Mouse (Mus musculus): Measurements from ENCODE around the gene Ttc3. TPM values are rescaled to one million over a fixed set of nuclear protein-coding genes. Genes with fewer than 3 reads are reported as not detected.
"Not testable (repeated sequence)": the region's sequence is repeated elsewhere in the genome, so short reads cannot be mapped to it uniquely, and the experiment has no call there.

Ttc3 gene
- polyA plus RNA-seq, 1 experiment from 2014 or later = 151 TPM

DNA sequence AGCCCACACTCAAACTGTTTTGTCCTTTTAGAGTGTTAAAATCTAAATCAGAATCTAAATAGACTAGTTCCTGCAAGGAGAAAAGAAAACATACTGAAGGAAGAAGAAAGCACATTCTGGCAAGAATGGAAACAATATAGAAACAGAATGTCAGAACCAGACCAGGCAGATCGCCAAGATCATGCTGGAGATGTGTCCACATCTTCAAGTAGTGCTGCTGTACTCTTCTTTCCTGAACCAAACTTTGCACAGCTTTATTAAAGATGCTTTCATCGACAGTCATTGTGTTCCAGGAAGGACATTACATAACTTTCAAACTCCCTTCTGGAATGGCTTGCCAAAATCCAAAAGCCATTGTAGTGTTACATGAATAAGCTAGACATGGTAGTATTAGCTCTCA lies 66.4 kb downstream of the Ttc3 start:
- H3K4me1 ChIP-seq (replicated peaks) = peaks cover 5% of the 10 kb centered on the region; the same call in 1 of the 2 replicates
- no peak overlapping the region for H3K27ac ChIP-seq
- no peaks in the 10 kb centered on the region for H3K27me3 ChIP-seq
- H3K36me3 ChIP-seq = peaks cover 76% of the 10 kb centered on the region
- no peak overlapping the region for H3K4me2 ChIP-seq
- ATAC-seq (replicated peaks; ENCODE audit: insufficient number of reproducible peaks, insufficient read depth, low FRiP score, low read depth) = no peak
- WGBS = 84% methylated on average over 2 of the region's 2 CpGs
- no peak overlapping the region for H3K9ac ChIP-seq
- no peak overlapping the region for H3K4me3 ChIP-seq
- H3K9me3 ChIP-seq (replicated peaks) = no peaks in the 10 kb centered on the region

DNA sequence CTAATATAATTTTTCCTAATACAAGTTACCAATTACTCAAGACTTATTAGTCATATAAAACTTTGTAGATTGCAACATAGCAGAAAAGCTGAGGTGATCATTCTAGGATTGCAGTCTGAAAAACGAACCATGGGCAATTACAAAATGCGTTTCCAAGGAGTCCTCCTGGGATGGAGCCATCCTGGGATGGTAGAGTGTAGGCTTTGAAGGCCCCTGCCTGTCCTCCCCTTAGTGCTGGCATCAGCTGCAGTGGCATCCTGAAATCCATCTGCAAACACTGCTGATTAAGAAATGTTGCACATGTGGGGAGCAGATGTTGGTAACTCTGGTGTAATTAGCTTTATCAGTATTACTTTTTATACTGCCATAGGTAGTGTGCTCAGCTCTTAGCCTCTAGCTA lies 70.9 kb downstream of the Ttc3 start:
- Histone ChIP-seq H3K27me3 (no peaks in the 10 kb centered on the region), H3K4me3 (no peak overlapping the region), H3K9ac (no peak overlapping the region), H3K9me3 (replicated peaks) (no peaks in the 10 kb centered on the region), H3K4me2 (no peak overlapping the region), H3K36me3 (peaks cover 78% of the 10 kb centered on the region), H3K4me1 (replicated peaks) (0 out of 2 replicates have a peak, but pooled peaks cover 2% of the 10 kb centered on the region), H3K27ac (no peak overlapping the region)
- no peak for ATAC-seq (replicated peaks; ENCODE audit: insufficient number of reproducible peaks, insufficient read depth, low FRiP score, low read depth)
- 88% methylated on average over 2 of the region's 2 CpGs for WGBS

DNA sequence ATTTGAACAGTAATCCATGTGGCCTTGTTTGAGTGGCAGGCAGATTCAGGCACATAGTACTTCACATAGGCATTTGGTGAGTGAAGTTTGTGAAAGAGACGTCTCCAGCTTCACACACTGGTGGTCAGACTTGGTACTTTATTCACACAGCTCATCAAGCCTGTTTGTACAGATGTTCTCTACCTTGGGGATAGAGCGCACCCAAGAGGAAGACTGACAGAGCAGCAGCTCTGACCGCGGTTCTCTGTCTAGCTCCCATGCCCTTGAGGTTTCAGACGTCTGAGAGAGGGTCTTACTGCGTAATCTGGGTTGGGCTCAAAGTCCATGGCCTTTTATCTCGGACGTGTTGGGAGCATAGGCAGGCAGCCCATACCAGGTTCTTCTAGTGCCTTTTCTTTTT lies 78.7 kb downstream of the Ttc3 start:
- H3K36me3 ChIP-seq = peaks cover 82% of the 10 kb centered on the region
- H3K4me3 ChIP-seq = no peak overlapping the region
- H3K9me3 ChIP-seq (replicated peaks) = no peaks in the 10 kb centered on the region
- whole genome bisulfite sequencing = 72% methylated on average over 8 of the region's 8 CpGs
- no peaks in the 10 kb centered on the region for H3K27me3 ChIP-seq
- no peak for ATAC-seq (replicated peaks; ENCODE audit: insufficient number of reproducible peaks, insufficient read depth, low FRiP score, low read depth)
- no peak overlapping the region for H3K4me2 ChIP-seq
- no peak overlapping the region for H3K9ac ChIP-seq
- H3K4me1 ChIP-seq (replicated peaks) = no peaks in the 10 kb centered on the region
- no peak overlapping the region for H3K27ac ChIP-seq

DNA sequence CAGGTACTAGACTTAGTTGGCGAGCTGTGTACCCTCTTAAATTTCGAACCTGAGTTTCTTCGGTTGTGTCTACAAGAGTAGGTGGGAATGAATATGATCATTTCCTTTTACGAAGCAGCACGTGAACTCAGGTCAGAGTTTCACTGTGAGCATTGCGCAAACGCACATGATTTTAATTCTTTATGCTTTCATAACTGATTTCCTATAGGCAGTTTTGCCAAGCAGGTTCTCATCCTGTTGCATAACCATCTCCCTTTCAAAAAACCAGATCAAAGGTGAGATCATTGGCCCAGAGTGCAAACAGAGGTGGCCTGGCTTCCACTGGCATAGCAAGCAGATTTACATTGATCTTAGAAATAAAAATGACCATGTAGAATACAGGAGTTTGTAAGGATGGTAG lies 79.2 kb downstream of the Ttc3 start:
- no peak overlapping the region for H3K9ac ChIP-seq
- 93% methylated on average over 7 of the region's 7 CpGs for WGBS
- H3K27ac ChIP-seq = no peak overlapping the region
- H3K36me3 ChIP-seq = peaks cover 84% of the 10 kb centered on the region
- no peak for ATAC-seq (replicated peaks; ENCODE audit: insufficient number of reproducible peaks, insufficient read depth, low FRiP score, low read depth)
- H3K4me2 ChIP-seq = no peak overlapping the region
- H3K4me3 ChIP-seq = no peak overlapping the region
- no peaks in the 10 kb centered on the region for H3K27me3 ChIP-seq
- H3K4me1 ChIP-seq (replicated peaks) = no peaks in the 10 kb centered on the region
- no peaks in the 10 kb centered on the region for H3K9me3 ChIP-seq (replicated peaks)

DNA sequence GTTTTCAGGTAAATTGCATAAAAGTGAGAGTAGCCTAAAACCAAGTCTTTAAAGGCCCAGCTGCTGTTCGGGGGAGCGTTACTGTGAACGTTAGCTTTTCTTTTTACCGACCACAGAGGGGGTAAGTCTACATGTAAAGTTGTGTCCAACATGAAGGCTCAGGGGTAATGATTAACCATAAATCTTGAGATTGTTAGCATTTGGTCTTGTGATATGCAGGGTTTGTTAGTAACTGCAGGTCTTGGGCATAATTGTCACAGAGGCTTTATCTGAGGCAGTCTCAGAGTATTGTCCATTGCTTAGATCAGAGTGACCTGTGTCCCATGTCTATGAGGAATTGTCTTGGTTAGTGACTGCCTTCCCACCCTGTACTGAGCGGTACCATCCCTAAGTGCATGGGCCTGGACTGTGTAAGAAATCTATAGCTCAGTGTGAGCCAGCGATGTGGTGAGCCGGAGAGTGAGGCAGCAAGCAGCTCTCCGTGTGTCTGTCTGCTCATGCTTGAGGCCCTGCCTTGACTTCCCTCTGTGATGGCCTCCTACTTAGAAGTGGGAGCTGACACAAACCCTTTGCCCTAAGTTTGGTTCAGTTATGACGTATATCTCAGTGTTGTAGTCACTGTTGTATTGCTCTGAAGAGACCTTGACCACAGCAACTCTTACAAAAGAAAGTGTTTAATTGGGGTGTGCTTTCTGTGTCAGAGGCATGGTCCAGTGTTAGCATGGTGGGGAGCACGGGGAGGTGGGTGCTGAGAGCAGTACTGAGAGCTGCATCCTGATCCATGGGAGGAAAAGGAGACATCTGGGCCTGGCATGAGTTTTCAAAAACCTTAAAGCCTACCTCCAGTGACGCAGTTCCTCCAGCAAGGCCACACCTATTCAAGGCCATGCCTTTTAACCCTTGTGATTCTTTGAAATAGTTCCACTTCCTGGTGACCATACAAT lies 81.4 kb downstream of the Ttc3 start:
- no peaks in the 10 kb centered on the region for H3K27me3 ChIP-seq
- no peak for ATAC-seq (replicated peaks; ENCODE audit: insufficient number of reproducible peaks, insufficient read depth, low FRiP score, low read depth)
- no peak overlapping the region for H3K27ac ChIP-seq
- WGBS = 86% methylated on average over 11 of the region's 11 CpGs
- H3K4me3 ChIP-seq = no peak overlapping the region
- no peaks in the 10 kb centered on the region for H3K4me1 ChIP-seq (replicated peaks)
- no peak overlapping the region for H3K4me2 ChIP-seq
- H3K36me3 ChIP-seq = peaks cover 89% of the 10 kb centered on the region
- H3K9ac ChIP-seq = no peak overlapping the region
- no peaks in the 10 kb centered on the region for H3K9me3 ChIP-seq (replicated peaks)

DNA sequence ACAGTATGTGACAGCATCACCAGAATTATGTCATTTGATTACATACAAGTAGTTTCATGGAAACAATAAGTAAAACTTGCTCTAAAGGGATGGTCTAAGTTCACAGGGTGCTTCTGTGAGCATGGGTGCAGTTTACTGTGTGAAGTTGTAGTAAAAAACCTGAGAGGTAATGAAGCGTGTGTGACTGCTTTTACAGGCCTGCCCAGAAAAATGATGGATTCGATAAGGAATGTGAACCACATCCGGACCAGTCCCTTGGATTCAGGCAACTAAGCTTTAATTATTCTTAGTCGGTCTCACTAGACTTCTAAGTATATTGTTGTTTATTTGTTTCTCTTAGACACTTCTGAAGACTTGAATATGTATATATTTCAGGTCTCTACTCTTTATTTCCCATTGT lies 82.3 kb downstream of the Ttc3 start:
- Histone ChIP-seq H3K4me1 (replicated peaks) (no peaks in the 10 kb centered on the region), H3K9me3 (replicated peaks) (no peaks in the 10 kb centered on the region), H3K9ac (no peak overlapping the region), H3K27ac (no peak overlapping the region), H3K4me3 (no peak overlapping the region), H3K4me2 (no peak overlapping the region), H3K27me3 (no peaks in the 10 kb centered on the region), H3K36me3 (peaks cover 90% of the 10 kb centered on the region)
- 76% methylated on average over 4 of the region's 4 CpGs for WGBS
- ATAC-seq (replicated peaks; ENCODE audit: insufficient number of reproducible peaks, insufficient read depth, low FRiP score, low read depth) = no peak

DNA sequence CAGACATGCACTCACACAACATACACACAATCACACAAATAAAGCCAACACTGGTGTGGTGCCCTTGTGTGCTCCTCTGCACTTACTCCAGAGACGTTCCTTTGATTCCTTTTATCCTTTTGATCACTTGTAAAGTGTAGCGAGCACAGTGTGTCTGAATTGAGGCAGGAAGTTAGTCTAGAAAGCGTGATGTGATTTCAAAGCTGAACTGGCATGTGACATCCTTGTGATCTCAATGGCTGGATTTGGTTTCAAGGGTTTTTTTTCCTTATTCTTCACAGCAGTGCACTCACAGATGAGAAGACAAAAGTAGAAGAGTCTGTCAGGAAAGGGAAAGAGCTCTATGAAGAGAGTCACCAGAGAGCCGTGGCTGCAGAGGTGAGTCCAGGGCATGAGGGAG lies 83.7 kb downstream of the Ttc3 start:
- WGBS = 76% methylated on average over 4 of the region's 4 CpGs
- peaks cover 92% of the 10 kb centered on the region for H3K36me3 ChIP-seq
- no peak overlapping the region for H3K9ac ChIP-seq
- H3K4me1 ChIP-seq (replicated peaks) = no peaks in the 10 kb centered on the region
- no peaks in the 10 kb centered on the region for H3K27me3 ChIP-seq
- no peak overlapping the region for H3K4me2 ChIP-seq
- H3K4me3 ChIP-seq = no peak overlapping the region
- H3K27ac ChIP-seq = no peak overlapping the region
- no peak for ATAC-seq (replicated peaks; ENCODE audit: insufficient number of reproducible peaks, insufficient read depth, low FRiP score, low read depth)
- H3K9me3 ChIP-seq (replicated peaks) = no peaks in the 10 kb centered on the region

DNA sequence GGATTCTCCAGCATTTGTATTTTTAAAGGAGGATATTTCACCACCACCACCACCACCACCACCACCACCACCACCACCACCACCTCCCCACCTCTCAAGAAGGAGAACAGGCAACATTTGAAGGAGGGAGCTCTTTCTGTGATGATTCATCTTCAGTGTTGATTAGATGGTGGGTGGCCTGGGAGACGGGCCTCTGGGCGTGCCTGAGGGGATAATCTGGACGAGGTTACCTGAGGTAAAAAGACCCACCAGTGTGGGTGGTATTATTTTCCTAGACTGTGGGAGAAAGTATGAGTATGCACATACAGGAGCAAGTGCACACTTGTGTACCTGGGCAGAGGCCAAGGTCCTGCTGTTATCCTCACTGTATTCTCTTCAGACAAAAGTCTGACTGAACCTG lies 93.6 kb downstream of the Ttc3 start:
- no peaks in the 10 kb centered on the region for H3K9me3 ChIP-seq (replicated peaks)
- WGBS = 83% methylated on average over 3 of the region's 3 CpGs
- peaks cover 93% of the 10 kb centered on the region for H3K36me3 ChIP-seq
- no peak overlapping the region for H3K4me3 ChIP-seq
- ATAC-seq (replicated peaks; ENCODE audit: insufficient number of reproducible peaks, insufficient read depth, low FRiP score, low read depth) = no peak
- no peak overlapping the region for H3K4me2 ChIP-seq
- no peaks in the 10 kb centered on the region for H3K27me3 ChIP-seq
- no peak overlapping the region for H3K27ac ChIP-seq
- H3K9ac ChIP-seq = no peak overlapping the region
- H3K4me1 ChIP-seq (replicated peaks) = no peaks in the 10 kb centered on the region

DNA sequence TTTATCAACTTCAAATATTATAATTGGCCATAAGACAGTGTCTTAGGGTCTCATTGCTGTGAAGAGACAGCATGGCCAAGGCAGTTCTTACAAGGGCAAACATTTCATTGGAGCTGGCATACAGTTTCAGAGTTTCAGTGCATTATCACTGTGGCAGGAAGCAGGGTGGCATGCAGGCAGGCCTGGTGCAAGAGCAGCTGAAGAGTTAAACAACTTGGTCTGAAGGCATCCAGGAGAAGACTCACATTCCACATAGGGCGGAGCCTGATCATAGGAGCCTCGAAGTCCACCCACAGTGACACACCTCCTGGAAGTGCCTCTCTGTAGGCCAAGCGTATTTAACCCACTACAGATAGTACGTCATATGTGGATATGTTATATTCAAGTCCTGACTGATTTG lies 95.5 kb downstream of the Ttc3 start:
- WGBS = 78% methylated on average over 4 of the region's 4 CpGs
- no peak overlapping the region for H3K9ac ChIP-seq
- no peak overlapping the region for H3K27ac ChIP-seq
- no peaks in the 10 kb centered on the region for H3K4me1 ChIP-seq (replicated peaks)
- no peaks in the 10 kb centered on the region for H3K9me3 ChIP-seq (replicated peaks)
- H3K4me3 ChIP-seq = no peak overlapping the region
- H3K27me3 ChIP-seq = no peaks in the 10 kb centered on the region
- H3K36me3 ChIP-seq = peaks cover 91% of the 10 kb centered on the region
- no peak overlapping the region for H3K4me2 ChIP-seq
- no peak for ATAC-seq (replicated peaks; ENCODE audit: insufficient number of reproducible peaks, insufficient read depth, low FRiP score, low read depth)

DNA sequence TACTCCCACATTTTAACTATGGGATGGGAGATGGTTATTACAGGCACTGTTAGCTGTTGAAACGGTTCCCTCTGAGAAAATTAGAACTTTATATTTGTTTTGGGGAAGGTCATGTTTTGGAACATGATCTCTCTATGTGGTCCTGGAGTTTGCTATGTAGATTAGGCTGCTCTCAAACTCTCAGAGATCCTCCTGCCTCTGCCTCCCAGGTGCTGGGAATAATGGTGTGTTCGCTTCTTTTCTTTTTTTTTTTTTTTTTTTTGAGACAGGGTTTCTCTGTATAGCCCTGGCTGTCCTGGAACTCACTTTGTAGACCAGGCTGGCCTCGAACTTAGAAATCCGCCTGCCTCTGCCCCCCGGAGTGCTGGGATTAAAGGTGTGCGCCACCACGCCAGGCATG lies 95.9 kb downstream of the Ttc3 start:
- H3K27ac ChIP-seq; H3K4me3 ChIP-seq; H3K4me2 ChIP-seq; H3K9ac ChIP-seq; H3K9me3 ChIP-seq (replicated peaks); H3K27me3 ChIP-seq; ATAC-seq (replicated peaks; ENCODE audit: insufficient number of reproducible peaks, insufficient read depth, low FRiP score, low read depth); H3K4me1 ChIP-seq (replicated peaks): not testable (repeated sequence)
- 97% methylated on average over 7 of the region's 7 CpGs for whole genome bisulfite sequencing
- H3K36me3 ChIP-seq = peaks cover 89% of the 10 kb centered on the region

DNA sequence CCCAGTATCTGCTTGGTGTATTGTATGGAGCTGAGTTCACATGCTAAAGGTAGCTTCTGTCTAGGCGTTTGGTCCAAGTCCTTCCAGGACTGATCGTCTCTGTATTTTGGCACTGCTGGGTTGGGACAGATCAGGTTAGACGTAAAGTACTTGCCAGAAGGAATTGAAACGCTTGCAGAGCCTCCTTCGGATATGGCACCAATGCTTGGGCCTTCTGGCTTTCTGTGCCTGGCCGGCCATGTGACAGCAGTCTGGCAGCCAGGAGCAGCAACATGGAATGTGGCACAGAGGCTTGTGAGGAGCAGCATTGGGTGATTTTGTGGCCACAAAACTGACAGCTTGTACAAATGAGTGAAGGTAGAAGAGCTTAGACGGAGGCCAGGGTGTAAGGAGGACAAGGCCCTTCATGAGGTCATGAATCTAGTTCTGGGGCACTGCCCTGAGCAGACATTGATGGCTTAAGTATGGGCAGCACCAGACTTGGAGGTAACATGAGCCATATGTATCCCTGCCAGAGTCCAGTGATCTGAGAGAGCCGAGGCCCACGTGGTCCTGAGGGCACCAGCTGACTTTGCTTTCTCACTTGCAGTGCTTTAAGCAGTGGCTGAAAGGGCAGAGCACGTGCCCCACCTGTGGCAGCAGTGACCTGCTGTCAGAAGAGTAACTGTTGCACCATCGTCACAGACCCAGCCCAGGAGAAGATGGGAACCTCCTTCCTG lies 97.1 kb downstream of the Ttc3 start:
- peak; percentile 35; the same call in 1 of the 2 replicates for ATAC-seq (replicated peaks; ENCODE audit: insufficient number of reproducible peaks, insufficient read depth, low FRiP score, low read depth)
- Histone ChIP-seq H3K9me3 (replicated peaks) (no peaks in the 10 kb centered on the region), H3K27me3 (no peaks in the 10 kb centered on the region), H3K9ac (no peak overlapping the region), H3K4me1 (replicated peaks) (peaks cover 8% of the 10 kb centered on the region), H3K27ac (no peak overlapping the region), H3K4me2 (no peak overlapping the region), H3K36me3 (peaks cover 77% of the 10 kb centered on the region), H3K4me3 (no peak overlapping the region)
- 81% methylated on average over 11 of the region's 11 CpGs for WGBS

Data from heart, embryonic 15.5 days (tissue).